Mouse (Mus musculus): ENCODE data around the gene Lancl1.

The Lancl1 gene

GRCm38 (mm10) chr1:67017101-67017870 lies 21.4 kb downstream of the Lancl1 start:
- no peak for DNase-seq (ENCODE audit: low spot score in 2 of 2)

GRCm38 (mm10) chr1:67014205-67014604 lies 24.5 kb downstream of the Lancl1 start:
- DNase-seq (ENCODE audit: low spot score in 2 of 2): no peak

DNA sequence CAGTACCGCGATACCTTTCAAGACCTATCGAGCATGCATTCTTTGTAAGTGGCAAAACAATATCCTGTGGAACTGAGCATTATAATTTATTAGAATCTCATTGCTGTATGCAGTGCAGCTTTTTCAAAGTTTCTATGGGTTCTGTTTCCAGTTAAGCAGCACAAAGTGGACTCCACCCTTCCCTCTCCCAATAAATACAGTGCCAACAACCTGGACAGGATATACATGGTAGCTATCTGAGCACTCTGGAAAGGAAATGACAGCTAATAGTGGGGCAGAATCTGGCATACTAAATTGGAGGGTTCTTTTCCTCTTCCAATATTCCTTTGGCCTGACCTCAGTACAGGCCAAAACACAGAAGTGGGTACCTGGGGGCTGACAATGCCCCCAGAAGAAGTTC lies 28.2 kb downstream of the Lancl1 start:
- DNase-seq (ENCODE audit: low spot score in 2 of 2): no peak

- DNase-seq (ENCODE audit: low spot score in 2 of 2): peak in 1 of 2 experiments; percentile 39
Measured at GRCm38 (mm10) chr1:67003699-67004098, 35.0 kb downstream of the Lancl1 start.

DNA sequence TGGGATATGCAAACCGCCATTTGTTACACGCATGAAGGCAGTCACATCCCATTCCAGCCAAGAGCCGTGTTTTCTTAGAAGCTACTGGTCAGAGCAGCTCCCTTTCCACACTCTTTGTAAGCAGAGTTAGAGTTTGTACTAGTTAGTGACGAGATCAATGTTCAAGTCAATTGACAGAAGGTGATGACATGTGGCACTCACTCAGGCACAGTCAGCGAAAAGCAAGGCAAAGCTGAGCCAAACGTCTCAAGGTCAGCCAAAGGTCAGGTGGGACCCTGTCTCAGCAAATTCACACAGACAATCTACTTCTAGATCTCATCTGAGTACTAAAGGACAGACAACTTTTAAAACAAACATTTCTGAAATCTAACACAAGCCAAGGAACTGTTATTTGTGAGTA lies 36.4 kb downstream of the Lancl1 start:
- no peak for DNase-seq (ENCODE audit: low spot score in 2 of 2)

DNA sequence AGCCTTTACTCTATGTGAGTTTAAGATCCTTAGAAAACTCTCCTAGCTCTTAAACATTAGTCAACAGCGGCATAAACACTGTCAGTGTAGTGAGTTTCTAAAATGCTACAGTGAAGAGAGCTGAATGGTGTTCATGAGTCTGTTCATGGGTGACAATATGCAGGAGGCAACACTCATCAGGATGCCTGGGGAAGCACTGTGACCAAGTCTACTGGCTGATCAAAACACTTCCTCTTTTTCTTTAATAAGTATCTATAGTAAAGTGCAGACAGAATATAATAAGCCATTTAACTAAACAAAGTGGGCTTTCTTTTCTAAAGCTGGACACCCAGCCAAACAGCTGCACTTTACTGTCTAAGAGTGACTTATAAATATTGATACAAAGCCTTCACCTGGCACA lies 37.3 kb downstream of the Lancl1 start:
- no peak for DNase-seq (ENCODE audit: low spot score in 2 of 2)

DNA sequence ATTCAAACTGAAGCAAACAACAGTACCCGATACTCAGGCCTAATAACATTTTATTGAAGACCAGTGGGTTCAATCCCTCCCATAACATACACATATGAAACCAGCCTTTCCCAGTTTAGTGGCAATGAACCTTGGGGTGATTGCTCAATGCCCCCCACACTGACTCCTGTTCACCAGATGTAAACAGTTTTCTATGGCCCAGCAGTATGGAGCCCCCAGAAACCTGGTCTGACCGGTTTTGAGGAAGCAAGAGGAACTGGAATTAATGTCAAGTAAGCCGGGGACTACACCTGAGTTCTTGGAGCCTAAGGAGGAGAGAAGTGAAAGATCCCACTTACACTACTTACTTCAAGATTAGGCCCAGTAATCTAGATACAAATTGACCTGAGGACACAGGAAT lies 38.2 kb downstream of the Lancl1 start:
- DNase-seq (ENCODE audit: low spot score in 2 of 2): no peak

DNA sequence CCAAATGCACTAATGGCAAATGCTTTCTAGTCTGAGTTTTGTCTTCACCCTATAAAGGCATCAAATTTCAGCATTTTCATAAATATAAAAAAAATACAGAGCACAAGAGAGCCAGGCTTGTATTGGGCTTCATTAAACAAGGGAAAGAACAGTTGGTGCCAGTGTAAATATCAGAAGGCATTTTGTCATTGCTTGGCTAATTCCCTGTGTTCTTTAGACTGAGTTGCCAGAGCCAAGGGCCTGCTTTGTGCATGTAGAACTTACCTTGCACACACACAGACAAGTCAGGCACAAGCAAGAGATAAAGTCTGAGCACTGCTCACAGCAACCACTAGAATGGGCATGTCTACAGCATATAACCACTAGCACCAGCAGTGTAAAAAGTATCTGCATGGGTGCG lies 40.1 kb downstream of the Lancl1 start:
- no peak for DNase-seq (ENCODE audit: low spot score in 2 of 2)

DNA sequence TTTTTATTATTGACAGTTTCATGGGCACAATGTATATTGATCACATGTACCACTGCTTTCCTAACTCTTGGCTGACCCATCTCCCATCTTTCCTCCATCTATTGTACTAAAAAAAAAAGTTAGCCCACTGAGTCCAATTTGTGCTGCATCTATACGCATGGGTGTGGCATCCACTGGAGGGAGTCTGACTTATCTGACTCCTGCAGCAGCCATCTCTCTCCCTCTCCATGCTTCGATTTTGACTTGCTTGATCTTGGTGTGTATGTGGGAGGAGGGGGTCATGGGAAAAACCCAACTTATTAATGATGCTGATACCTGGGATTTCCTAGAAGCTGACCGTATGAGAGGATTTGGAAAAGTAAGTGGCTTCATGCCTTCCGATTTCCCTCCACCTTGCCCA lies 40.5 kb downstream of the Lancl1 start:
- DNase-seq (ENCODE audit: low spot score in 2 of 2): no peak

- no peak for DNase-seq (ENCODE audit: low spot score in 2 of 2)
Measured at GRCm38 (mm10) chr1:66996819-66997218, 41.9 kb downstream of the Lancl1 start.

- no peak for DNase-seq (ENCODE audit: low spot score in 2 of 2)
Measured at GRCm38 (mm10) chr1:66992764-66993163, 45.9 kb downstream of the Lancl1 start.

DNA sequence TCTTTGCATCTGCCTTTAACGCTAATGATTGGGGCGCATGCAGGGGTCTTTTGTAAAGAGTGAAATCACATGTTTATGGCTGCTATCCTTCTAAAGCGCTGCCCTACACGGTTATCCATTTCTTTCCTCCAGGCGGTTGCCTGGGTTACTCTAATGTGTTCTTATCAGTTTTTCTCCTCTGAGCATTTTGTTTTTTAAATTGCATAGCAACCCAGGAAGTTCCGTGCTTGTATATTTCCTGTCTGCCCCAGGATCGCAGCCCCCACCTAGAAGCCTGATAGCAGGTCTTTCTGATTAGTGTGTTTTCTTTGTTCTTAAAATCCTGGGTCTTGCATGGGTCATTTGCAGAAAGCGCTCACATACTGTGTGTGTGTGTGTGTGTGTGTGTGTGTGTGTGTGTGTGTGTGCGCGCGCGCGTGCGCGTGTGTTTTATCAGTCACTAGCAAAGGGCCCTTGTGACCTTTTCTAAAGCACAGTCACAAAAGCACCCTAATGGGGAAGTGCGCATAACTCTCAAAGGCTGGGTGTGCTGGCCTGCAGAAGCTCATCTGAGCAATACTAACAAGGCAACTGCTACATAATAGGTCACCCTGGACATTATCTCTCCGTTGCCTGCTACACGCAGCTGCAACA lies 51.0 kb downstream of the Lancl1 start:
- no peak for DNase-seq (ENCODE audit: low spot score in 2 of 2)

- no peak for DNase-seq (ENCODE audit: low spot score in 2 of 2)
Measured at GRCm38 (mm10) chr1:66985906-66986305, 52.8 kb downstream of the Lancl1 start.

DNA sequence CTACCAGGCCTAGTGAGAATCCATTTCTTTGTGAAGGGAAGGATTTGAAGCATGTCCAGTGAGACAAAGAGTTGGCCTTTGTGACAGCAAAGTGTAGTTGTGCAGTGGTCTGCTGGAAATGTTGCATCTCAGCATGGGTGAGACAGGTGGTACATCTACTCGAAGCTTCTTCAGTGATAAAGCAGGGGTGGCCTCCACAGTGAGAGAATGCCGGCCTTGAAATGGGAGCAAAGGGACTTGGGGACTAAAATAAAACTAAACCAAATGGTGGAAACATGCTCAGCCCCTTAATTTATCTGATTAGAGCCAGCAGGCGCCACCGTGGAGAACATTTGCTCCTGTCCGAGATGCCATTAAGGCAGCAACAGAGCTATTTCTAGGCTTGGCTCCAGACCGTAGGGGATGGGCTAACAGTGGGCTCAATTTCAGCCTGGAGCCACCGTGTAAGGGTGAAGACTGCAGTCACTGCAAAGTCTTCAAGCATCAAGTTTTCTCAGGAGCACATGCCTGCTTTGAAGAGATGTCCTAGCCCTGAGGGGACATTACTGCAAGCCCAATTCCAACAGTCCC lies 53.5 kb downstream of the Lancl1 start:
- no peak for DNase-seq (ENCODE audit: low spot score in 2 of 2)

DNA sequence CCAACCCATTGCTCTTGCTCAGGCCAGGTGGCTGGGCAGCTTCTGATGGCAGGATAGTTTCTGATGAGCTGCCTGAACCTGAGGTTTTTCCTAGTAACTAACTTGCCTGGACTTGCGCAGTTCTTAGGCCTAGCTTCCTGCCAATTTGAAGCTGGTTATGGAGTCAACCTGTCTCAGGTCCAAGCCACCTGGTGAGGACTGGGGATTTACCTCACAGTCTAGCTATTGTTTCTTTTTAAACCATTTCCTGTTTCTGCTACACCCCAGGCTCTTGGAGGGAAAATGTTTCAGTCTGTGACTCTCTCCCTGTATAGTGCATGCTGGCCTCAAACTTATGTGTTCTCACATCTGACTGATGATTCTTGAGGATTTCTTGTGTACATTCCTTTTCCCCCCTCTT lies 58.5 kb downstream of the Lancl1 start:
- DNase-seq (ENCODE audit: low spot score in 2 of 2): no peak

DNA sequence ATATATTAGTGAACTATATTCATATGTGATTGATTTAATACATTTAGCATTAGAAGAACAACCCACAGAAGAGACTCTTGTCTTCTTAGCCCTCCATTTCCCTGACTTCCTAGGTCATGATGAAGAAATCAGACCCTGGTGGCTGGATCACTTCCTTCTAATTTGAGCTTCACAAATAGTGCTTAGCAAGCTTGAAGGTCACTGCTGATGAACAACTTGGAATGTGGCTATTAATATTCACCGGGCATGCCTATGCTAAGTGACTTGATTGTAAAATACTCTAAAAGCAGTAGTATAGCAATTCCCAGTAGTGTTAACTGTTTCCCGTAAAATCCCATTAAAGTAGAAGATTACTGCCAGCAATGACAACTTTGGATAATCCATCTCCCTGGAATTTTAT lies 63.2 kb downstream of the Lancl1 start:
- DNase-seq (ENCODE audit: low spot score in 2 of 2): no peak

DNA sequence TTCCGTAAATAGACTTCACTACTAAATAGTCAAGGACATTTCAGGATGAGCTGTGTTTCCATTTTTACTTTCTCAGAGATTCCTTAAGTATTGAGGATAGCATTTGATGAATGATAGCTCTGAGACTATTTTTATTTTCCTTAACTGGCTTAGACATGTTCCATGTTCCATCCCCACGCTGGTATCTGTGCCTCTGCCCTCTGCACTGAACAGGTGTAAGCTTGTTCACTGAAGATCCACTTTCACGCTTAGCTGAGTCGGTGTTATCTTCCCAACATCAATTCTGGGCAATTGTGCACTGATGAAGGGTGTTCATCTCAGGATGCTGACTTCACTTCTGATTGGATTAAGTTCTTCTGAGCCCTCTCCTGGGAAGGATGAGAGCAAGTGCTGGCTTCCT lies 73.8 kb downstream of the Lancl1 start:
- no peak for DNase-seq (ENCODE audit: low spot score in 2 of 2)

DNA sequence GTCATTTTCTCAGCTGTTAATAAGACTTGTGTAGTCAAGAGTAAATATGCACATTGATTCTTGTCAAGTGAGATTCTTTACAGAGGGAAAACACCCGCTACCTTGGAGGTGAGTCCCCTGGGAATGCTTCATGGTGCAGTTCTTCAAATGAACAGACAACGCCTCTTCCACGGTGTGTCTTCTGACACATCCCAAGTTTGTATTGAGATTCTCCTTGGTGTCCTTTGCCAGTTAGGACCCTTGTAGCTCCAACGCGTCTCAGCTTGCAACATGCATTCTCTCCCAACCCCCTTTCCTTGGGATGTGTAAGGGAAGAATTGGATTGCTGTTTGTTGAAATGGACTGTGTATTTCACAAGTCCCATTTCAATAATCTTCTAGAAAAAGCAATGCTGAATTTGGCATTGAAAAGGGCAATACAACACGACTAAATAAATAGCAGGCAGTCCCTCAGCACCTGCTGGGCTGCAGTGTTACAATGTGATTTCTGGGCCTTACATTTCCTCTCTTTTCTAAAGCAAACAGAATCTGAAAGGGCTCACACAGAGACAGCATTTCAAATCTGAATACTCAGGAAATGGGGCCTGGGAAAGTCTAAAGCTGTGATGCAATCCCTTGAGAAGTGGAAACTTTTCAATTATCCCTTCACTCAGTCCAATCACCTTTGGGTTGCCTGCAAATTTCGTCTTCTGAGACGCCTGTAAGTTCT lies 78.0 kb downstream of the Lancl1 start:
- no peak for DNase-seq (ENCODE audit: low spot score in 2 of 2)

DNA sequence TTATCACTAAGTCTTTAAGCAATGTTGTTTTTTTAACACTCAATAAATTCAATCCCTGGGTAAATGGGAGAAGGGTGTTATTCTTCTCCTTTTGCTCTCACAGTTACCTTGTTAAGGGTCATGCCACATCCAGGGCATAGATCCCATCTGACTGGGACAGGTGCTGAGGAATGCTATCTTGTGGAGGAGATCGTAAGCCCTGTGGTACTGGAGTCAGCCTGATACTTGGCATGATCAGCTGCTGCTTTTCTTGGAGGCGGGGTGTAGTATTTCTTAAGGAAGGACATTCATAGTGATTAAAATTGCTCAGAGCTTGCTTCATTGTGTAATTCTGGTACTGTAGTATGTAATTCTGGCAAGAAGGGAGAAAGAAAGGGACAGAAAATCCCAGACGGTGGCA lies 81.3 kb downstream of the Lancl1 start:
- DNase-seq (ENCODE audit: low spot score in 2 of 2): no peak

DNA sequence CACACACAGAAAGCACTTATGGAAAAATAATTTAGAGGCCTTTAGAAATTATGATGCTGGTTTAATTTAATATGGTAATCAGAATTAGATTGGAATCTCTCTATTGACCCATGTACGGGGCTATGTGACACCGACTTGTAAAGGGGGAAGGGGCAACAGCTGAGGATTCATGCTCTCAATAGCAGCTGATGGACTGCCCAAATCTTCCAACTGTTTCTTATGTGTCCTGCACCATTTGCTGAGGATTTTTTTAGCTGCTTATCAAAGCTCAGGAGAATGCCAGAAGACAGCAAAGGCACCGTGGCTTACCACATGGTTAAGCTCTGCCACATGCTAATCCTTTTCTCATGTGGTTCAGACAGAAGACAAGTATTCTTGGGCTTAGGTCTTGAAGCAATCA lies 87.6 kb downstream of the Lancl1 start:
- no peak for DNase-seq (ENCODE audit: low spot score in 2 of 2)
